Mouse (Mus musculus) heart, postnatal 14 days (tissue): ENCODE measurements at regions not wholly inside any gene's neighbourhood (a gene's known extent, or its start where the extent isn't known, plus 50 kb on each side); places are given as distances from the start of the nearest gene placed in this dataset.

Source experiments
- DNase-seq, 2 experiments: peaks; one replicate each; pipeline ENCODE4 v3.0.0; 2021 to 2022
- intact Hi-C: fragments of 180-260 bp; cut with DNase I; formaldehyde crosslinking; loops from one replicate; pipeline ENCODE4 v1.15.1; 2025

GRCm38 (mm10) chr6:100059803-100060202 lies 227.5 kb downstream of the Rybp start:
- peak; percentile 81 to 87 for DNase-seq
- intact Hi-C loops, result loop anchor here (5.0 kb wide), 2 partner anchors 82 to 83 kb away; no protein-coding TSS in a partner anchor

- intact Hi-C loops, result loop anchor here (5.0 kb wide), 1 partner anchor 79 kb away; no protein-coding TSS in a partner anchor
- DNase-seq, result no peak
Observed at GRCm38 (mm10) chr6:100055980-100056379, 231.3 kb downstream of the Rybp start.

GRCm38 (mm10) chr6:100052955-100053795 lies 234.1 kb downstream of the Rybp start:
- no peak for DNase-seq

DNA sequence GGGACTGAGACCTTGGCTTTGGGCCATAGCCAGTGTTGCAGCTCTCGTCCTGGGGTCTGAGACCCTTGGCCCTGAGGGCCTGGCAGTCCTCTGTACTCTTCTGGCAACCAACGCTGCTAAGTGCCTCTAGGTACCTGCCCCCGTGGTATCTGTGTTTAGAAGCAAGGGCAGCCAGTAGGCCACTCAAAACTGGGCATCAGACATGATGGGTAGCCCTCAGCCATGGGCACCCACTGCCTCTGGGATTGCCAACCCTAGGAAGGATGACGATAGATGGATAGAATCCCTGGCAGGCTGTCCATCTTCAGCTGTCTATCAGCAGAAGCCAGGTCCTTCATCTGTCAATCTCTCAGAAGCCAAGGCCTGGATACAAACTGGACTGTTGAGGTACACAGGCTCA lies 234.9 kb downstream of the Rybp start:
- peak in 1 of 2 experiments; percentile 22 for DNase-seq
- intact Hi-C loops, result no loop called here

More at GRCm38 (mm10) chr6:100052955-100053795, 234.1 kb downstream of the Rybp start:
- intact Hi-C loops, result no loop called here

DNA sequence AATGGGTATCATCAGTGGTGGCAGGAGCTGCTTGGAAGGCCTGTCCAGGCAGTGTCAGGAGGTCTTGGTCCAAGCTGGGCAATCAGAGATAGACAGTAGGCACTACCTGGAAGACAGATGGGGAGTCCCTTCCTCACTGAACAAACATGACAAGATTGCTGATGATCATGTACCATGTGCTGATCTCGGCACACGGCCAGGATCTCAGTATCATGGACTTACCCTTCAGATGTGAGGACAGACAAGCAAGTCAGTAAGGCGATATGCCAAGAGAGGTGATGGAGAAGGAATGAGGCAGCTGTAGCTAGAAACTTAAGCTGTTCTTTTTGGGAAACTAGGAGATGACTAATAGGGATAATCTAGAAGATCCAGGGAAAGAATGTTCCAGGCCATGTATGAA lies 238.2 kb downstream of the Rybp start:
- no peak for DNase-seq
- intact Hi-C loops, result no loop called here

GRCm38 (mm10) chr6:100046186-100046990 lies 240.9 kb downstream of the Rybp start:
- intact Hi-C loops, result no loop called here
- no peak for DNase-seq

DNA sequence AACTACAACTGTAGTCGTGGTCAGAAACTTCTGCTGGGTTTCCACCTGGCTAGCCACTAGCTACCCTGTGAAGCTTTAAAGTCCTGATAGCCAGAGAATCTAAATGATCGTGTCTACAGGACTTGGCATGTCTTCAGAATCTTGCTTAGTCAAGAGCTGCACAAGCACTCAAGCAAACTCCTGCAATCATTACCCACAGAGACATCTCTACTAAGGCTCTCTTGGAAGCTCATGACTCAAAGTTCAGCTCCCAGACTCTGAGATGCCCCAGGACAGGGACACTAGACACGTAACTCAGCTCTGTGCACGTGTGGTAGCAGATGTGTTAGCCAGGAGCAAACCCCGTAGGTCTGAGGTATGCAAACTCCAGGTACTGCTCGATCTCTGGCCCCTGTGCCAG lies 242.2 kb downstream of the Rybp start:
- intact Hi-C loops, result no loop called here
- no peak for DNase-seq

GRCm38 (mm10) chr6:100041161-100041560 lies 246.1 kb downstream of the Rybp start:
- intact Hi-C loops, result no loop called here
- no peak for DNase-seq

GRCm38 (mm10) chr6:100040459-100040984 lies 246.8 kb downstream of the Rybp start:
- intact Hi-C loops, result no loop called here
- DNase-seq, result no peak

- intact Hi-C loops, result no loop called here
- DNase-seq, result no peak
Observed at GRCm38 (mm10) chr6:100032701-100033100, 254.6 kb downstream of the Rybp start.

- intact Hi-C loops, result no loop called here
- no peak for DNase-seq
Observed at GRCm38 (mm10) chr6:100030522-100030921, 256.8 kb downstream of the Rybp start.

- no peak for DNase-seq
- intact Hi-C loops, result no loop called here
Observed at GRCm38 (mm10) chr6:100030010-100030409, 257.3 kb downstream of the Rybp start.

GRCm38 (mm10) chr6:100027524-100027923 lies 259.8 kb downstream of the Rybp start:
- DNase-seq, result no peak

DNA sequence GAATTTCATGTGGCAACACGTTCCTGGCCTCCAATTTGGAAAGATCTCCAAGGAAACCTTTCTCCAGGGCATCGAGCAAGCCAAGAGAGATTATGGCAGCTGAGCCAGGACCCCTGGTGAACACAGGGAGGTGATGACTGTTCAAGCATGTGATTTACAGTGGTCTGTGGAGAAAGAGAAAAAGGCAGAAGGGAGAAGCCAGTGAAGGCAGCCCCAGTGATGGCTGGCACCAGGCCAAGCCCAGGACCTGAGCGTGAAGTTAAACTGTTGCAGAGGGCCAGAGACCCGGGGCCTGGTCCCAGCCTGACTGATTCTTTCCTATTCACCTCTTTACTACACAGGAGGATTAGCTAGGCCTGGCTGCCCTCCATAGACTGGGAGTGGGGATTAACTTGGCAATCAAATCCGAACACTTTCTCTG lies 261.7 kb downstream of the Rybp start:
- intact Hi-C loops, result no loop called here
- DNase-seq, result no peak

More at GRCm38 (mm10) chr6:100027524-100027923, 259.8 kb downstream of the Rybp start:
- intact Hi-C loops, result no loop called here

GRCm38 (mm10) chr6:100023434-100024095 lies 263.7 kb downstream of the Rybp start:
- intact Hi-C loops, result no loop called here
- no peak for DNase-seq

- no peak for DNase-seq
- intact Hi-C loops, result no loop called here
Observed at GRCm38 (mm10) chr6:100019016-100019415, 268.3 kb downstream of the Rybp start.

DNA sequence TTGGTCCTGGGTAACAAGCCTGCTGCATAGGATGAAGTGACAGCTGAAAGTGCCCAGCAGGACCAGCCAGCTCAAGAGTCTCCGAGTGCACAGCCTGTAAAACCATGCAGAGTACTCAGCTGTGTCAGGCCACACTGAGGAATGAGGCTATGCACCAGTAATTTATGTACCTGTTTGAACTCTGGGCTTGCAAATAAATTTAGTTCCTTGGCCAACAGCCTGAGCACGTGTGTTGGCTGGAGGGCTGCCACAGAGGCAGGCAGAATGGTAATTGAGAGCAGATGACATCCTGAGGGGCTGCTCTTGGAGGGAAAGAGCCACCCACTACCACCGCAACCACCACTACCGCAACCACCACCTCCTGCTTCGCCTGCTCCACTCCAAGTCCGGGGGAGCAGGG lies 273.3 kb downstream of the Rybp start:
- intact Hi-C loops, result loop anchor here (5.0 kb wide), 1 partner anchor 113 kb away; no protein-coding TSS in a partner anchor
- peak; percentile 34 to 64 for DNase-seq

DNA sequence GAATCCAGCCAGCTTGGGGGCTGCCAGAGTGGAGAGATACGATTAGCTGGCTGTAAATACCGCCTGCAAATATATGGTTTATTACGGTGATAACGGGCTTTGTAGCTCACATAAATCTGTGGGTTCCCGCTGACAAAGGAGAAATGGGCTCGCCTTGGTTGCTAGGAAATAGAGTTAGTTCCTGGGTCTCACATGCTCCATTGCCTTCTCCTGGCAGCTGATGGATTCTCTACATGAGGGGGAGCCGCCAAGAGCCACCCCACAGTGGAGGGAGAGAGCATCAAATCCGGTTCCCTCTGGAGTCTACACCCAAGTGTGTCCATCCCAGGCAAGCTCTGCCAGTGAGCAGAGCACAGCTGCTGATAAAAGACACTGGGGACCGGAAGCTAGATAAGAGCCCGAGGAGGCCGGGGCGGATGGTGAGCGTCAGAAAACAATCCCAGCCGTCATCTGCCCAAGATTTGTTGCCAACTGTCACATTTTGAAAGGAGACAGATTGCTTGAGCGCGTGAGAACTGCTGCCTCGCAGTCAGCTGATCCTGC lies 275.7 kb downstream of the Rybp start:
- intact Hi-C loops, result loop anchor here (5.0 kb wide), 1 partner anchor 116 kb away; no protein-coding TSS in a partner anchor
- DNase-seq, result peak; percentile 69 to 76

- intact Hi-C loops, result loop anchor here (5.0 kb wide), 1 partner anchor 116 kb away; no protein-coding TSS in a partner anchor
- no peak for DNase-seq
Observed at GRCm38 (mm10) chr6:100010954-100011481, 276.3 kb downstream of the Rybp start.
